Mouse (Mus musculus) heart, postnatal 0 days (tissue): ENCODE results near the gene Emx1. TPM values are rescaled to one million over a fixed set of nuclear protein-coding genes. Genes with fewer than 3 reads are reported as not detected.

Experiments used
- ATAC-seq: fragments of 200-750 bp; cut with Nextera tagmentation; 2 replicates; pipeline ENCODE4 v1.8.0; 2017; ENCODE audit warnings: low read depth, moderate number of reproducible peaks, moderate library complexity; ENCODE audit not compliant: insufficient read depth
- DNase-seq: peaks from one replicate; pipeline ENCODE4 v3.0.0-alpha.2; 2016; ENCODE audit warnings: low spot score
- H3K27ac ChIP-seq: fragments of 300-500 bp; sonication (generic); 2 replicates; pipeline ENCODE4 v1.5.1; 2014; ENCODE audit warnings: low read depth, mild to moderate bottlenecking
- H3K27me3 ChIP-seq: fragments of 300-500 bp; sonication (generic); 2 replicates; pipeline ENCODE4 v1.6.1; 2014; ENCODE audit warnings: low read length, mixed read lengths; ENCODE audit not compliant: control insufficient read depth, insufficient read depth
- H3K36me3 ChIP-seq: fragments of 300-500 bp; sonication (generic); replicated peaks from 2 replicates; pipeline ENCODE4 v1.6.1; 2014; ENCODE audit warnings: low read length, mixed read lengths; ENCODE audit not compliant: control insufficient read depth, insufficient read depth
- H3K4me1 ChIP-seq: fragments of 300-500 bp; sonication (generic); 2 replicates; pipeline ENCODE4 v1.6.1; 2014; ENCODE audit warnings: antibody characterized with exemption; ENCODE audit not compliant: control insufficient read depth, insufficient read depth
- H3K4me2 ChIP-seq: fragments of 300-500 bp; sonication (generic); 2 replicates; pipeline ENCODE4 v1.6.1; 2014; ENCODE audit warnings: low read depth, mild to moderate bottlenecking, low read length, moderate library complexity
- H3K4me3 ChIP-seq: fragments of 300-500 bp; sonication (generic); 2 replicates; pipeline ENCODE4 v1.5.1; 2014; ENCODE audit warnings: low read depth, low read length
- H3K9ac ChIP-seq: fragments of 300-500 bp; sonication (generic); replicated peaks from 2 replicates; pipeline ENCODE4 v1.6.1; 2014; ENCODE audit warnings: low read depth, low read length, mixed read lengths
- H3K9me3 ChIP-seq: fragments of 300-500 bp; sonication (generic); replicated peaks from 2 replicates; pipeline ENCODE4 v1.6.1; 2016; ENCODE audit warnings: low read length; ENCODE audit not compliant: control insufficient read depth
- CTCF ChIP-seq: IDR thresholded peaks from 2 replicates; pipeline ENCODE4 v1.5.1; 2016; ENCODE audit warnings: antibody characterized with exemption, control low read depth, low read depth
- EP300 ChIP-seq: IDR thresholded peaks from 2 replicates; pipeline ENCODE4 v1.6.1; 2016; ENCODE audit warnings: antibody characterized with exemption, low read depth
- WGBS: fragments of 180-500 bp; shearing (Covaris S2); extraction: QIAGEN DNeasy Blood & Tissue Kit; methylation state at CpG from one replicate; pipeline ENCODE4 v1.1.7; 2014; 5-methylcytosine and 5-hydroxymethylcytosine counted together
- polyA plus RNA-seq: library from polyadenylated mRNA; unstranded; fragments of >200 nt; fragmentation: Nextera tagmentation; extraction: Ambion mirVana; gene quantifications from 2 replicates; pipeline ENCODE4 v1.2.1, GENCODE M21; 2015
- total RNA-seq: library from RNA; depleted of rRNA; stranded (reverse); fragments of >200 nt; gene quantifications from 2 replicates; pipeline ENCODE4 v1.2.3, GENCODE M21; 2014; ENCODE audit warnings: low replicate concordance; rRNA removed

The Emx1 gene
- total and polyA plus RNA-seq, 2 experiments from 2014 or later = not detected

- no peak overlapping the region for H3K4me2 ChIP-seq
- H3K9ac ChIP-seq = no peak overlapping the region
- WGBS = 89% methylated on average over 9 of the region's 9 CpGs
- DNase-seq (no peak), ATAC-seq (no peak)
- no peak for TF ChIP-seq CTCF
- no peak for TF ChIP-seq EP300
- H3K9me3 ChIP-seq = no peaks in the 10 kb centered on the region
- H3K27ac ChIP-seq = no peak overlapping the region
- no peaks in the 10 kb centered on the region for H3K27me3 ChIP-seq
- H3K36me3 ChIP-seq = no peaks in the 10 kb centered on the region
- peaks cover 19% of the 10 kb centered on the region for H3K4me1 ChIP-seq
- H3K4me3 ChIP-seq = no peak overlapping the region
Measured at GRCm38 (mm10) chr6:85249821-85250220, 62.6 kb downstream of the Emx1 start.

GRCm38 (mm10) chr6:85250811-85251241 lies 63.6 kb downstream of the Emx1 start:
- Histone ChIP-seq H3K27ac (no peak overlapping the region), H3K36me3 (no peaks in the 10 kb centered on the region), H3K9me3 (no peaks in the 10 kb centered on the region), H3K27me3 (no peaks in the 10 kb centered on the region), H3K4me3 (no peak overlapping the region), H3K9ac (no peak overlapping the region), H3K4me1 (peaks cover 19% of the 10 kb centered on the region), H3K4me2 (no peak overlapping the region)
- ATAC-seq = peak; percentile 12
- 35% methylated on average over 6 of the region's 6 CpGs for WGBS
- peak; percentile 23 for DNase-seq
- TF ChIP-seq EP300 = no peak
- no peak for TF ChIP-seq CTCF

- Histone ChIP-seq H3K4me3 (no peak overlapping the region), H3K9me3 (no peaks in the 10 kb centered on the region), H3K36me3 (no peaks in the 10 kb centered on the region), H3K27me3 (no peaks in the 10 kb centered on the region), H3K9ac (no peak overlapping the region), H3K4me1 (peaks cover 19% of the 10 kb centered on the region), H3K27ac (no peak overlapping the region), H3K4me2 (no peak overlapping the region)
- TF ChIP-seq CTCF (no peak), EP300 (no peak)
- 93% methylated on average over 17 of the region's 17 CpGs for WGBS
- ATAC-seq = no peak
- no peak for DNase-seq
Measured at GRCm38 (mm10) chr6:85252251-85253058, 65.2 kb downstream of the Emx1 start.

- TF ChIP-seq EP300 (no peak), CTCF (peak; percentile 27; the same call in 1 of the 2 replicates)
- H3K9me3 ChIP-seq = no peaks in the 10 kb centered on the region
- H3K36me3 ChIP-seq = no peaks in the 10 kb centered on the region
- ATAC-seq (no peak), DNase-seq (peak; percentile 16)
- no peak overlapping the region for H3K4me2 ChIP-seq
- no peak overlapping the region for H3K9ac ChIP-seq
- 65% methylated on average over 3 of the region's 3 CpGs for WGBS
- no peak overlapping the region for H3K4me3 ChIP-seq
- no peak overlapping the region for H3K27ac ChIP-seq
- peaks cover 19% of the 10 kb centered on the region for H3K4me1 ChIP-seq
- H3K27me3 ChIP-seq = no peaks in the 10 kb centered on the region
Measured at GRCm38 (mm10) chr6:85253275-85253674, 66.0 kb downstream of the Emx1 start.

Other genes with a start within 250 kb of the Emx1 start
- 7.6 and 10.2 TPM in 2 replicates for gene Exoc6b, start 117.9 kb upstream of the Emx1 start, total RNA-seq
- gene Exoc6b, start 117.9 kb upstream of the Emx1 start, polyA plus RNA-seq = 7.5 and 8.0 TPM in 2 replicates
- gene Spr, start 49.7 kb upstream of the Emx1 start, total RNA-seq = 63.3 and 108 TPM in 2 replicates
- gene Spr, start 49.7 kb upstream of the Emx1 start, polyA plus RNA-seq = 60.9 and 66.2 TPM in 2 replicates
- gene Sfxn5, start 146.0 kb downstream of the Emx1 start, total RNA-seq = 4.8 and 9.5 TPM in 2 replicates
- 2.2 and 2.7 TPM in 2 replicates for gene Sfxn5, start 146.0 kb downstream of the Emx1 start, polyA plus RNA-seq
- 86.7 and 91.3 TPM in 2 replicates for gene Rab11fip5, start 187.2 kb downstream of the Emx1 start, total RNA-seq
- gene Rab11fip5, start 187.2 kb downstream of the Emx1 start, polyA plus RNA-seq = 35.3 and 38.2 TPM in 2 replicates
- not detected in 2 replicates for gene Noto, start 236.4 kb downstream of the Emx1 start, total RNA-seq
- not detected in 2 replicates for gene Noto, start 236.4 kb downstream of the Emx1 start, polyA plus RNA-seq
- 15.0 and 22.7 TPM in 2 replicates for gene Smyd5, start 244.6 kb downstream of the Emx1 start, total RNA-seq
- 13.1 and 16.0 TPM in 2 replicates for gene Smyd5, start 244.6 kb downstream of the Emx1 start, polyA plus RNA-seq